17 mouse cellular contexts compared by ENCODE assay signal in genomic region chr10:43084087-43084366, GRCm38 (mm10).
DNase-seq lines count a peak whose midpoint lies in the region; ATAC-seq and TF ChIP-seq lines count a peak whose summit lies in the region.
"Had no signal": no experiment of that assay in that cellular context is flagged by ENCODE, and none has a peak within 500 bp of the region (broad histone marks: within the 10 kb centered on the region; RNA-seq: fewer than 3 reads in every experiment).

No protein-coding gene starts in this region.

- no peaks in the 10 kb centered on the region for H3K27me3 ChIP-seq in forebrain, embryonic 12.5 days
- H3K27me3 ChIP-seq in hindbrain, embryonic 10.5 days (ENCODE audit: insufficient read depth, poor library complexity, severe bottlenecking), result no peaks in the 10 kb centered on the region
- H3K27me3 ChIP-seq in midbrain, embryonic 10.5 days (ENCODE audit: low read depth, poor library complexity, severe bottlenecking), result no peaks in the 10 kb centered on the region
- no peaks in the 10 kb centered on the region; the same call in 1 of the 2 replicates for H3K27me3 ChIP-seq in neural tube, embryonic 13.5 days
- no peaks in the 10 kb centered on the region for H3K27me3 ChIP-seq in cerebellum, adult 2 months (ENCODE audit: control insufficient read depth, insufficient read depth, low read length)
- H3K27me3 ChIP-seq: embryonic facial prominence, embryonic 13.5 days; limb, embryonic 13.5 days; liver, embryonic 15.5 days had no signal

- DNase-seq in hindbrain, embryonic 10.5 days (ENCODE audit: low spot score), result no peak
- no peak for DNase-seq in midbrain, embryonic 10.5 days (ENCODE audit: low spot score)
- no peak for DNase-seq in cerebellum, adult 9-11 months
- DNase-seq in cerebellum, adult 2 months, result no peak
- DNase-seq: adrenal gland, postnatal 36 days; B cell, adult 2 months; cerebellum, adult 8-10 months; kidney, adult 8-10 months; kidney, postnatal 36 days; retina, postnatal 1 day; thymus, postnatal 4 days had no signal

- H3K4me3 ChIP-seq in forebrain, embryonic 12.5 days (replicated peaks), result no peak overlapping the region
- no peak overlapping the region for H3K4me3 ChIP-seq in hindbrain, embryonic 10.5 days
- H3K4me3 ChIP-seq in midbrain, embryonic 10.5 days, result no peak overlapping the region
- no peak overlapping the region for H3K4me3 ChIP-seq in neural tube, embryonic 13.5 days
- no peak overlapping the region for H3K4me3 ChIP-seq in cerebellum, adult 2 months (replicated peaks; ENCODE audit: insufficient read depth, low read depth, low read length)
- H3K4me3 ChIP-seq: embryonic facial prominence, embryonic 13.5 days; limb, embryonic 13.5 days; liver, embryonic 15.5 days had no signal

- H3K9ac ChIP-seq in forebrain, embryonic 12.5 days, result peak overlapping the region; percentile 14; the same call in 1 of the 2 replicates
- peak overlapping the region; percentile 54 for H3K9ac ChIP-seq in neural tube, embryonic 13.5 days
- H3K9ac ChIP-seq: embryonic facial prominence, embryonic 13.5 days; limb, embryonic 13.5 days; liver, embryonic 15.5 days had no signal

- peaks cover 24% of the 10 kb centered on the region for H3K4me1 ChIP-seq in forebrain, embryonic 12.5 days
- H3K4me1 ChIP-seq in hindbrain, embryonic 10.5 days (replicated peaks), result peaks cover 25% of the 10 kb centered on the region
- H3K4me1 ChIP-seq in midbrain, embryonic 10.5 days, result peaks cover 16% of the 10 kb centered on the region
- H3K4me1 ChIP-seq in neural tube, embryonic 13.5 days (replicated peaks), result peaks cover 51% of the 10 kb centered on the region
- H3K4me1 ChIP-seq in cerebellum, adult 2 months (ENCODE audit: control insufficient read depth, insufficient read depth, low read length), result peaks cover 7% of the 10 kb centered on the region
- H3K4me1 ChIP-seq: embryonic facial prominence, embryonic 13.5 days; liver, embryonic 15.5 days had no signal

- WGBS in forebrain, embryonic 12.5 days, result 14% methylated on average over 6 of the region's 6 CpGs
- 57% methylated on average over 6 of the region's 6 CpGs for WGBS in hindbrain, embryonic 10.5 days
- WGBS in midbrain, embryonic 10.5 days, result 72% methylated on average over 6 of the region's 6 CpGs
- 19% methylated on average over 6 of the region's 6 CpGs for WGBS in neural tube, embryonic 13.5 days
- WGBS in cerebellum, adult 2 months, result 77% methylated on average over 6 of the region's 6 CpGs

- no peak for TF ChIP-seq POLR2A in cerebellum, adult 2 months (IDR thresholded peaks at IDR 0.05; ENCODE audit: borderline replicate concordance, insufficient read depth, low read length)

- H3K27ac ChIP-seq in forebrain, embryonic 12.5 days, result peak overlapping the region; percentile 67
- H3K27ac ChIP-seq in hindbrain, embryonic 10.5 days, result peak overlapping the region; percentile 57
- peak overlapping the region; percentile 57 for H3K27ac ChIP-seq in midbrain, embryonic 10.5 days (replicated peaks)
- H3K27ac ChIP-seq in neural tube, embryonic 13.5 days (replicated peaks), result peak overlapping the region; percentile 75
- H3K27ac ChIP-seq in cerebellum, adult 2 months (ENCODE audit: insufficient read depth, low read length), result no peak overlapping the region
- H3K27ac ChIP-seq: embryonic facial prominence, embryonic 13.5 days; limb, embryonic 13.5 days; liver, embryonic 15.5 days had no signal

- no peak for ATAC-seq in forebrain, embryonic 12.5 days (ENCODE audit: low FRiP score)
- ATAC-seq in neural tube, embryonic 13.5 days (ENCODE audit: low read depth), result peak; percentile 16; the same call in 1 of the 2 replicates
- ATAC-seq in erythroid progenitor cell, adult 5-6 weeks (replicated peaks; ENCODE audit: low FRiP score, poor library complexity, severe bottlenecking), result no peak

- no peaks in the 10 kb centered on the region for H3K9me3 ChIP-seq in forebrain, embryonic 12.5 days
- H3K9me3 ChIP-seq in hindbrain, embryonic 10.5 days, result no peaks in the 10 kb centered on the region; the same call in 1 of the 2 replicates
- H3K9me3 ChIP-seq in midbrain, embryonic 10.5 days (replicated peaks), result no peaks in the 10 kb centered on the region
- H3K9me3 ChIP-seq in neural tube, embryonic 13.5 days, result no peaks in the 10 kb centered on the region
- H3K9me3 ChIP-seq: embryonic facial prominence, embryonic 13.5 days; limb, embryonic 13.5 days; liver, embryonic 15.5 days had no signal

- peak overlapping the region; percentile 13; the same call in 1 of the 2 replicates for H3K4me2 ChIP-seq in forebrain, embryonic 12.5 days
- 0 out of 2 replicates have a peak overlapping the region, but pooled peaks have one; percentile 13 for H3K4me2 ChIP-seq in neural tube, embryonic 13.5 days
- H3K4me2 ChIP-seq: embryonic facial prominence, embryonic 13.5 days; limb, embryonic 13.5 days; liver, embryonic 15.5 days had no signal

- TF ChIP-seq CTCF in cerebellum, adult 2 months (IDR thresholded peaks at IDR 0.05; ENCODE audit: borderline replicate concordance, insufficient read depth, low read depth, low read length), result no peak

- peaks cover 12% of the 10 kb centered on the region; the same call in 1 of the 2 replicates for H3K36me3 ChIP-seq in forebrain, embryonic 12.5 days (replicated peaks)
- H3K36me3 ChIP-seq in hindbrain, embryonic 10.5 days, result peaks cover 19% of the 10 kb centered on the region
- peaks cover 16% of the 10 kb centered on the region for H3K36me3 ChIP-seq in midbrain, embryonic 10.5 days
- H3K36me3 ChIP-seq in neural tube, embryonic 13.5 days, result peaks cover 5% of the 10 kb centered on the region; the same call in 1 of the 2 replicates
- H3K36me3 ChIP-seq: liver, embryonic 15.5 days had no signal
